Mouse (Mus musculus) hindbrain, postnatal 0 days (tissue): ENCODE results near the gene Drd3. TPM values are rescaled to one million over a fixed set of nuclear protein-coding genes. Genes with fewer than 3 reads are reported as not detected.

Experiments used
- ATAC-seq: fragments of 200-750 bp; cut with Nextera tagmentation; 2 replicates; pipeline ENCODE4 v1.8.0; 2017; ENCODE audit warnings: mild to moderate bottlenecking, moderate TSS enrichment, moderate library complexity
- DNase-seq: peaks from one replicate; pipeline ENCODE4 v3.0.0-alpha.2; 2015; ENCODE audit warnings: low spot score
- H3K27ac ChIP-seq: fragments of 300-500 bp; sonication (generic); 2 replicates; pipeline ENCODE4 v1.5.1; 2014; ENCODE audit warnings: mild to moderate bottlenecking
- H3K27me3 ChIP-seq: fragments of 300-500 bp; sonication (generic); 2 replicates; pipeline ENCODE4 v1.6.1; 2014; ENCODE audit warnings: low read length, mixed read lengths; ENCODE audit not compliant: insufficient read depth
- H3K36me3 ChIP-seq: fragments of 300-500 bp; sonication (generic); 2 replicates; pipeline ENCODE4 v1.6.1; 2014; ENCODE audit warnings: low read length, mixed read lengths; ENCODE audit not compliant: insufficient read depth
- H3K4me1 ChIP-seq: fragments of 300-500 bp; sonication (generic); 2 replicates; pipeline ENCODE4 v1.6.1; 2014; ENCODE audit warnings: antibody characterized with exemption, low read length, mixed read lengths; ENCODE audit not compliant: insufficient read depth
- H3K4me2 ChIP-seq: fragments of 300-500 bp; sonication (generic); 2 replicates; pipeline ENCODE4 v1.6.1; 2014; ENCODE audit warnings: low read depth, mild to moderate bottlenecking, low read length, moderate library complexity, mixed read lengths
- H3K4me3 ChIP-seq: fragments of 300-500 bp; sonication (generic); 2 replicates; pipeline ENCODE4 v1.5.1; 2014; ENCODE audit warnings: low read length
- H3K9ac ChIP-seq: fragments of 300-500 bp; sonication (generic); replicated peaks from 2 replicates; pipeline ENCODE4 v1.6.1; 2014; ENCODE audit warnings: mild to moderate bottlenecking, low read length, moderate library complexity, mixed read lengths
- H3K9me3 ChIP-seq: fragments of 300-500 bp; sonication (generic); 2 replicates; pipeline ENCODE4 v1.6.1; 2016; ENCODE audit warnings: low read length, mixed read lengths
- CTCF ChIP-seq: IDR thresholded peaks from 2 replicates; pipeline ENCODE4 v1.5.1; 2016; ENCODE audit warnings: antibody characterized with exemption, control low read depth, low read depth
- WGBS: fragments of 180-500 bp; shearing (Covaris S2); extraction: QIAGEN DNeasy Blood & Tissue Kit; methylation state at CpG from one replicate; pipeline ENCODE4 v1.1.7; 2014; 5-methylcytosine and 5-hydroxymethylcytosine counted together
- polyA plus RNA-seq: library from polyadenylated mRNA; unstranded; fragments of >200 nt; fragmentation: Nextera tagmentation; extraction: Ambion mirVana; gene quantifications from 2 replicates; pipeline ENCODE4 v1.2.1, GENCODE M21; 2015
- total RNA-seq: library from RNA; depleted of rRNA; stranded (reverse); fragments of >200 nt; gene quantifications from 2 replicates; pipeline ENCODE4 v1.2.3, GENCODE M21; 2014

Drd3 gene
- total and polyA plus RNA-seq, 2 experiments from 2014 or later = 0.16 TPM; not detected in 1

GRCm38 (mm10) chr16:43799541-43799940 is 45.7 kb downstream of the Drd3 start:
- TF ChIP-seq CTCF = no peak
- WGBS = 29% methylated on average over 4 of the region's 4 CpGs
- H3K4me2 ChIP-seq = no peak overlapping the region
- no peaks in the 10 kb centered on the region for H3K4me1 ChIP-seq
- DNase-seq (peak; percentile 12), ATAC-seq (no peak)
- H3K27ac ChIP-seq = no peak overlapping the region
- no peaks in the 10 kb centered on the region for H3K27me3 ChIP-seq
- peaks cover 6% of the 10 kb centered on the region; the same call in 1 of the 2 replicates for H3K9me3 ChIP-seq
- no peaks in the 10 kb centered on the region for H3K36me3 ChIP-seq
- H3K9ac ChIP-seq = no peak overlapping the region
- no peak overlapping the region for H3K4me3 ChIP-seq

DNA sequence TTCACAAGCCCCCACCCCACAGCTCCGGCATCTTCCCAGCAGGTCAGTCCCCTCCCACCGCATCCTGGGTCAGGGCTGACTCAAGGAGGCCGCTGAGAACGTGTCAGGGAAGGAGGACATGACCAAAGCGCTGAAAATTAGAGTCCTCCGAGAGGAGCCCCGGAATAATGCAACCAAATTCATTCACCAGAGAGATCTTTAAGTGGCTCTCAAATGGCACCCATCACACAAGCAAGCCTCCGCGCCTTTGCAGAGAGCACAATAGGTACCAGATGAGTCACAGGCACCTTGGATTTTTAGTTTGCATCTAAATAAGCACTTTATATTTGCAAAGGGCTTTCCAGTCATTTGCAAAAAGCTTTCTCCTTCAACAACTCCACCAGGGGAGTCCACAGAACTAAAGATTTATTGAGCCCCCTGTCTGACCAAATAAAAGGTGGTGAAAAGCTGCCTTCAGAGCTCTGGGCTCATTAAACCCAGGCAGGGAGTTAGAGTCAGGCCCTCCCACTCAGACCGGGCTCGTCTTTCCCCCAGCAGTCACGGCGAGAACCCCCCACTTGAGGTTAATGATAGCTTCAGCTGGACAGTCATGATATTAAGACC is 46.4 kb downstream of the Drd3 start:
- no peak overlapping the region for H3K9ac ChIP-seq
- 15% methylated on average over 13 of the region's 13 CpGs for WGBS
- ATAC-seq = no peak

DNA sequence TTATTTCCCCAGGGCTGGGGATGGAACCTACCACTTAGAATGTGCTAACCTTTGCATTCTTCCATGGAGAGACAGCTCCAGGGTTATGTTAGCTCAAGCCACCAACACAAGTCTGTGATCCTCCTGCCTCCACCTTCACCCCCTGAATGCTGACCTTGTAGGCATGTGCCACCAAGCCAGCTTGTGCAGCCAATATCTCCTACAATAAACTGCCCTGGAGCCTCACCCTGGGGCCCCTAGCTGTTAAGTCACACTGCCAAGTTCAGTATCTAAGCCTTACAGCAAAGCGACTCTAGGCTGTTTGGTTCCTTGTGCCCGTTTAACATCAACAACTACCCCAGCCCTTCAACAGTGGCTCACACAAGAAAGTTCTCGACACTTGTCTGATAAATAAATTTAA is 47.3 kb downstream of the Drd3 start:
- no peak overlapping the region for H3K4me2 ChIP-seq
- H3K36me3 ChIP-seq = no peaks in the 10 kb centered on the region
- H3K9me3 ChIP-seq = peaks cover 6% of the 10 kb centered on the region; the same call in 1 of the 2 replicates
- TF ChIP-seq CTCF = no peak
- no peaks in the 10 kb centered on the region for H3K4me1 ChIP-seq
- DNase-seq (no peak), ATAC-seq (no peak)
- WGBS = 53% methylated on average over 3 of the region's 3 CpGs
- H3K27ac ChIP-seq = no peak overlapping the region
- H3K27me3 ChIP-seq = no peaks in the 10 kb centered on the region
- H3K9ac ChIP-seq = no peak overlapping the region
- no peak overlapping the region for H3K4me3 ChIP-seq

More for the DNA sequence above, 46.4 kb downstream of the Drd3 start:
- peaks cover 6% of the 10 kb centered on the region; the same call in 1 of the 2 replicates for H3K9me3 ChIP-seq
- TF ChIP-seq CTCF = no peak
- H3K4me3 ChIP-seq = no peak overlapping the region
- H3K27ac ChIP-seq = no peak overlapping the region
- no peaks in the 10 kb centered on the region for H3K36me3 ChIP-seq
- H3K27me3 ChIP-seq = no peaks in the 10 kb centered on the region
- no peaks in the 10 kb centered on the region for H3K4me1 ChIP-seq
- no peak for DNase-seq
- H3K4me2 ChIP-seq = no peak overlapping the region

GRCm38 (mm10) chr16:43801791-43802307 is 48.0 kb downstream of the Drd3 start:
- Histone ChIP-seq H3K27ac (peak overlapping the region; percentile 17; the same call in 1 of the 2 replicates), H3K4me2 (peak overlapping the region; percentile 80), H3K4me3 (peak overlapping the region; percentile 41), H3K27me3 (no peaks in the 10 kb centered on the region), H3K4me1 (no peaks in the 10 kb centered on the region), H3K9ac (peak overlapping the region; percentile 18; the same call in 1 of the 2 replicates), H3K36me3 (no peaks in the 10 kb centered on the region), H3K9me3 (peaks cover under 1% of the 10 kb centered on the region; the same call in 1 of the 2 replicates)
- ATAC-seq = peak; percentile 87
- peak; percentile 88 for DNase-seq
- peak; percentile 83 for TF ChIP-seq CTCF
- WGBS = under 1% methylated on average over 18 of the region's 18 CpGs

DNA sequence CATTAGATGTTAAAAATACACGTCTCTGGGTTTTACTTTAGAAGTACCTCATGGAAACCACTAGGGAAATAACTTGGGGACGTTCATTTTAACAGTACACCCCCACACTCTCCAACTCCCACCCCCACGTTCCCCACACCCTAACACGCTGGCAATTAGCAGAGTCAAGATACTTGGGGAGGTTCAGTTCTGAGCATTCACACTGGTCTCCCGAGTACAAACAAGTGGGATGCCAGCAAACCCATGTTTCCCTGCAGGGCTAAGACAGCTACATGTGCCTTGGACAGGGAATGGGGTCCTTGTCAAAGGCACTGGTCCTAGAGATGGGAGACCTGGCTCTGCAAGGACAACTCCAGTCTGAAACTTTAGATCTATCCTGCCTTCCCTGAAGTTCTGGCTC is 48.6 kb downstream of the Drd3 start:
- Histone ChIP-seq H3K9ac (no peak overlapping the region), H3K36me3 (no peaks in the 10 kb centered on the region), H3K27me3 (no peaks in the 10 kb centered on the region), H3K27ac (no peak overlapping the region), H3K4me3 (no peak overlapping the region), H3K4me1 (no peaks in the 10 kb centered on the region), H3K9me3 (no peaks in the 10 kb centered on the region), H3K4me2 (no peak overlapping the region)
- DNase-seq (no peak), ATAC-seq (peak; percentile 17; the same call in 1 of the 2 replicates)
- no peak for TF ChIP-seq CTCF
- 51% methylated on average over 5 of the region's 5 CpGs for WGBS

DNA sequence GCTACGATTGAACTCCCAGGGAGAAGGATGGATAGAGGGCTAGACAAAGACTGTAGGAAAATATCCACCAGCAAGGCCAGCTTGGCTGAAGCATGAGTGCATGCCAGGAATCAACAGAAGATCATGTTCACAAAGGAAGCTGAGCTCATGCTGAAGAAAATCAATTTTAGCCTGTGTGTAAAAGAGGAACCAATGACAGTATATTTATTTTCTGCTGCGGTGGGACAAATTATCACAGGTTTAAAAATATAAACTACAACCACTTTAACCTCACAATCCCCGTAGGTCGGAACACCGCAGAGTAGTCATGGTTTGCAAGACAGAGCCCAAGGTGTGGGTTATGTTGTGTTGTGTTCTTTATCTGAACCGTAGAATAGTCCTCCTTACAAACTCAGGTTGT is 50.5 kb downstream of the Drd3 start:
- 92% methylated on average over 6 of the region's 6 CpGs for WGBS
- ATAC-seq = no peak
- no peak for TF ChIP-seq CTCF

DNA sequence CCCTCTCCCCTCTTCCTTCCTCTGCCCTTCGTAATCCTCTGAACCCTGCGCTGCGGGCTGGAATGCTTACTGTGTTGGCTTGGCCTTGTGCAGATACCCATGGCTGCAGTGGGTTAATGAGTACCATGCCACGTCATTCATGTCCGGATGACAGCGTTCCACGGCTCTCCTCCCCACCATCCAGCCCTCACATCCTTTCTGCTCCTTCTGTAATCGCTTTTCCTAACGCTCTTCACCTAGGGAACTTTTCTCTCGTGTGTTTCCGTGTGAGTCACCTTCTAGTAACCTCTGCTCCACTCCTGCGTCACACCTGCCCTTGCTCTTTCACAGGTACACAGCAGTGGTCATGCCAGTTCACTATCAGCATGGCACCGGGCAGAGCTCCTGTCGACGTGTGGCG is 53.2 kb downstream of the Drd3 start:
- 78% methylated on average over 16 of the region's 16 CpGs for WGBS
- Histone ChIP-seq H3K36me3 (no peaks in the 10 kb centered on the region), H3K9me3 (no peaks in the 10 kb centered on the region), H3K27me3 (no peaks in the 10 kb centered on the region), H3K4me2 (no peak overlapping the region), H3K4me3 (no peak overlapping the region), H3K27ac (no peak overlapping the region), H3K4me1 (no peaks in the 10 kb centered on the region), H3K9ac (no peak overlapping the region)
- no peak for ATAC-seq
- TF ChIP-seq CTCF = no peak
- DNase-seq = no peak

More for the DNA sequence above, 50.5 kb downstream of the Drd3 start:
- no peaks in the 10 kb centered on the region for H3K4me1 ChIP-seq
- no peaks in the 10 kb centered on the region for H3K9me3 ChIP-seq
- no peak overlapping the region for H3K27ac ChIP-seq
- no peak overlapping the region for H3K4me3 ChIP-seq
- no peak for DNase-seq
- H3K9ac ChIP-seq = no peak overlapping the region
- H3K36me3 ChIP-seq = no peaks in the 10 kb centered on the region
- H3K27me3 ChIP-seq = no peaks in the 10 kb centered on the region
- no peak overlapping the region for H3K4me2 ChIP-seq
